Mouse (Mus musculus) heart, postnatal 0 days (tissue): ENCODE data around the gene Myrf.

Source experiments
- CTCF ChIP-seq: IDR thresholded peaks from 2 replicates; pipeline ENCODE4 v1.5.1; 2016; ENCODE audit warnings: antibody characterized with exemption, control low read depth, low read depth
- EP300 ChIP-seq: IDR thresholded peaks from 2 replicates; pipeline ENCODE4 v1.6.1; 2016; ENCODE audit warnings: antibody characterized with exemption, low read depth

GRCm38 (mm10) chr19:10176941-10177372, 63.6 kb downstream of the Myrf start:
- TF ChIP-seq CTCF (no peak), EP300 (no peak)
